Mouse (Mus musculus) liver, embryonic 12.5 days (tissue): Measurements from ENCODE around the gene Atp13a3. TPM values are rescaled to one million over a fixed set of nuclear protein-coding genes. Genes with fewer than 3 reads are reported as not detected.

Experiments
- ATAC-seq: fragments of 200-750 bp; cut with Nextera tagmentation; 2 replicates; pipeline ENCODE4 v1.8.0; 2017; ENCODE audit warnings: moderate number of reproducible peaks, mild to moderate bottlenecking, moderate library complexity
- H3K27ac ChIP-seq: fragments of 300-500 bp; sonication (generic); 2 replicates; pipeline ENCODE4 v1.5.1; 2016; ENCODE audit warnings: mild to moderate bottlenecking
- H3K27me3 ChIP-seq: fragments of 300-500 bp; sonication (generic); replicated peaks from 2 replicates; pipeline ENCODE4 v1.6.1; 2016; ENCODE audit warnings: mild to moderate bottlenecking, moderate library complexity
- H3K36me3 ChIP-seq: fragments of 300-500 bp; sonication (generic); 2 replicates; pipeline ENCODE4 v1.6.1; 2016; ENCODE audit warnings: mild to moderate bottlenecking, moderate library complexity
- H3K4me1 ChIP-seq: fragments of 300-500 bp; sonication (generic); 2 replicates; pipeline ENCODE4 v1.6.1; 2016
- H3K4me2 ChIP-seq: fragments of 300-500 bp; sonication (generic); 2 replicates; pipeline ENCODE4 v1.6.1; 2016; ENCODE audit warnings: mild to moderate bottlenecking, moderate library complexity
- H3K4me3 ChIP-seq: fragments of 300-500 bp; sonication (generic); 2 replicates; pipeline ENCODE4 v1.5.1; 2016; ENCODE audit warnings: mild to moderate bottlenecking, moderate library complexity
- H3K9ac ChIP-seq: fragments of 300-500 bp; sonication (generic); 2 replicates; pipeline ENCODE4 v1.6.1; 2016; ENCODE audit warnings: mild to moderate bottlenecking, moderate library complexity
- H3K9me3 ChIP-seq: fragments of 300-500 bp; sonication (generic); replicated peaks from 2 replicates; pipeline ENCODE4 v1.6.1; 2016; ENCODE audit warnings: mild to moderate bottlenecking, moderate library complexity
- WGBS: fragments of 180-500 bp; shearing (Covaris S2); methylation state at CpG from one replicate; pipeline ENCODE4 v1.1.7; 2016; ENCODE audit not compliant: insufficient replicate concordance; 5-methylcytosine and 5-hydroxymethylcytosine counted together
- polyA plus RNA-seq: library from polyadenylated mRNA; unstranded; fragments of >200 nt; fragmentation: Nextera tagmentation; extraction: Ambion mirVana; gene quantifications from 2 replicates; pipeline ENCODE4 v1.2.1, GENCODE M21; 2016

The Atp13a3 gene
- polyA plus RNA-seq, 1 experiment from 2014 or later: 17.7 TPM

GRCm38 (mm10) chr16:30309395-30310170, 96.2 kb downstream of the Atp13a3 start:
- Histone ChIP-seq H3K36me3 (peaks cover 8% of the 10 kb centered on the region), H3K27me3 (peaks cover 54% of the 10 kb centered on the region), H3K27ac (peak overlapping the region; percentile 30; the same call in 1 of the 2 replicates), H3K4me1 (peaks cover 45% of the 10 kb centered on the region), H3K9ac (peak overlapping the region; percentile 65), H3K9me3 (no peaks in the 10 kb centered on the region), H3K4me2 (peak overlapping the region; percentile 94), H3K4me3 (peak overlapping the region; percentile 63)
- 2% methylated on average over 34 of the region's 34 CpGs for WGBS
- peak; percentile 11; the same call in 1 of the 2 replicates for ATAC-seq

GRCm38 (mm10) chr16:30308616-30309394, 97.0 kb downstream of the Atp13a3 start:
- Histone ChIP-seq H3K36me3 (peaks cover 6% of the 10 kb centered on the region; the same call in 1 of the 2 replicates), H3K4me1 (peaks cover 45% of the 10 kb centered on the region), H3K27me3 (peaks cover 60% of the 10 kb centered on the region)

GRCm38 (mm10) chr16:30307961-30308615, 97.7 kb downstream of the Atp13a3 start:
- Histone ChIP-seq H3K9ac (peak overlapping the region; percentile 65), H3K27me3 (peaks cover 64% of the 10 kb centered on the region), H3K4me2 (peak overlapping the region; percentile 94), H3K27ac (no peak overlapping the region), H3K4me3 (peak overlapping the region; percentile 63), H3K4me1 (peaks cover 45% of the 10 kb centered on the region), H3K36me3 (peaks cover 6% of the 10 kb centered on the region; the same call in 1 of the 2 replicates), H3K9me3 (no peaks in the 10 kb centered on the region)
- ATAC-seq: no peak
- 21% methylated on average over 29 of the region's 29 CpGs for whole genome bisulfite sequencing

More at GRCm38 (mm10) chr16:30308616-30309394, 97.0 kb downstream of the Atp13a3 start:
- Histone ChIP-seq H3K9ac (peak overlapping the region; percentile 65), H3K27ac (0 out of 2 replicates have a peak overlapping the region, but pooled peaks have one; percentile 32), H3K4me3 (peak overlapping the region; percentile 63), H3K4me2 (peak overlapping the region; percentile 94), H3K9me3 (no peaks in the 10 kb centered on the region)
- peak; percentile 33; the same call in 1 of the 2 replicates for ATAC-seq
- WGBS: under 1% methylated on average over 72 of the region's 72 CpGs

GRCm38 (mm10) chr16:30307306-30307705, 98.5 kb downstream of the Atp13a3 start:
- no peak for ATAC-seq
- peaks cover 70% of the 10 kb centered on the region for H3K27me3 ChIP-seq
- no peaks in the 10 kb centered on the region for H3K9me3 ChIP-seq

GRCm38 (mm10) chr16:30306102-30306501, 99.7 kb downstream of the Atp13a3 start:
- no peak for ATAC-seq
- H3K36me3 ChIP-seq: no peaks in the 10 kb centered on the region
- no peaks in the 10 kb centered on the region for H3K9me3 ChIP-seq
- peaks cover 78% of the 10 kb centered on the region for H3K27me3 ChIP-seq
- peaks cover 34% of the 10 kb centered on the region for H3K4me1 ChIP-seq
- no peak overlapping the region for H3K4me3 ChIP-seq
- no peak overlapping the region for H3K27ac ChIP-seq
- H3K4me2 ChIP-seq: no peak overlapping the region
- H3K9ac ChIP-seq: no peak overlapping the region
- WGBS: 65% methylated on average over 4 of the region's 4 CpGs

More at GRCm38 (mm10) chr16:30307306-30307705, 98.5 kb downstream of the Atp13a3 start:
- Histone ChIP-seq H3K27ac (no peak overlapping the region), H3K9ac (no peak overlapping the region), H3K4me2 (0 out of 2 replicates have a peak overlapping the region, but pooled peaks have one; percentile 94), H3K4me1 (peaks cover 45% of the 10 kb centered on the region), H3K36me3 (peaks cover 6% of the 10 kb centered on the region; the same call in 1 of the 2 replicates), H3K4me3 (peak overlapping the region; percentile 63; the same call in 1 of the 2 replicates)
- WGBS: 46% methylated on average over 12 of the region's 12 CpGs

GRCm38 (mm10) chr16:30304236-30304635, 101.5 kb downstream of the Atp13a3 start:
- Histone ChIP-seq H3K27me3 (peaks cover 78% of the 10 kb centered on the region), H3K4me1 (peaks cover 15% of the 10 kb centered on the region), H3K27ac (no peak overlapping the region), H3K36me3 (no peaks in the 10 kb centered on the region), H3K9ac (no peak overlapping the region), H3K9me3 (no peaks in the 10 kb centered on the region), H3K4me3 (no peak overlapping the region), H3K4me2 (no peak overlapping the region)
- 53% methylated on average over 5 of the region's 5 CpGs for WGBS
- ATAC-seq: no peak

- Histone ChIP-seq H3K27ac (no peak overlapping the region), H3K4me3 (no peak overlapping the region), H3K27me3 (peaks cover 72% of the 10 kb centered on the region), H3K36me3 (no peaks in the 10 kb centered on the region), H3K4me1 (peaks cover 7% of the 10 kb centered on the region), H3K9ac (no peak overlapping the region), H3K4me2 (no peak overlapping the region), H3K9me3 (no peaks in the 10 kb centered on the region)
- no peak for ATAC-seq
- 55% methylated on average over 2 of the region's 2 CpGs for WGBS
These were observed 102.4 kb downstream of the Atp13a3 start for GRCm38 (mm10) chr16:30303411-30303810.

- Histone ChIP-seq H3K9ac (no peak overlapping the region), H3K27ac (no peak overlapping the region), H3K4me2 (no peak overlapping the region), H3K4me3 (no peak overlapping the region), H3K36me3 (no peaks in the 10 kb centered on the region), H3K9me3 (no peaks in the 10 kb centered on the region), H3K27me3 (peaks cover 69% of the 10 kb centered on the region), H3K4me1 (no peaks in the 10 kb centered on the region)
- 62% methylated on average over 6 of the region's 6 CpGs for WGBS
- no peak for ATAC-seq
These were observed 103.1 kb downstream of the Atp13a3 start for GRCm38 (mm10) chr16:30302686-30303085.

- 48% methylated on average over 10 of the region's 10 CpGs for WGBS
These were observed 106.0 kb downstream of the Atp13a3 start for GRCm38 (mm10) chr16:30299711-30300277.

GRCm38 (mm10) chr16:30297450-30297849, 108.3 kb downstream of the Atp13a3 start:
- no peak overlapping the region for H3K4me2 ChIP-seq
- 71% methylated on average over 7 of the region's 7 CpGs for WGBS
- no peak for ATAC-seq

More at GRCm38 (mm10) chr16:30299711-30300277, 106.0 kb downstream of the Atp13a3 start:
- Histone ChIP-seq H3K4me1 (no peaks in the 10 kb centered on the region), H3K27me3 (peaks cover 54% of the 10 kb centered on the region), H3K9ac (no peak overlapping the region), H3K36me3 (no peaks in the 10 kb centered on the region), H3K4me2 (no peak overlapping the region), H3K9me3 (no peaks in the 10 kb centered on the region), H3K4me3 (no peak overlapping the region), H3K27ac (no peak overlapping the region)
- no peak for ATAC-seq

GRCm38 (mm10) chr16:30296601-30297275, 109.0 kb downstream of the Atp13a3 start:
- Histone ChIP-seq H3K27me3 (peaks cover 34% of the 10 kb centered on the region), H3K27ac (no peak overlapping the region), H3K4me3 (no peak overlapping the region), H3K36me3 (no peaks in the 10 kb centered on the region), H3K9ac (no peak overlapping the region), H3K4me1 (no peaks in the 10 kb centered on the region), H3K4me2 (no peak overlapping the region), H3K9me3 (no peaks in the 10 kb centered on the region)
- WGBS: 64% methylated on average over 11 of the region's 11 CpGs
- ATAC-seq: no peak

More at GRCm38 (mm10) chr16:30297450-30297849, 108.3 kb downstream of the Atp13a3 start:
- Histone ChIP-seq H3K27me3 (peaks cover 37% of the 10 kb centered on the region), H3K4me3 (no peak overlapping the region), H3K9me3 (no peaks in the 10 kb centered on the region), H3K9ac (no peak overlapping the region), H3K27ac (no peak overlapping the region), H3K36me3 (no peaks in the 10 kb centered on the region), H3K4me1 (no peaks in the 10 kb centered on the region)
